ENCODE assay signal across 8 mouse cellular contexts in genomic region chr4:134395977-134396825, GRCm38 (mm10). TPM values are rescaled to one million over a fixed set of nuclear protein-coding genes. Genes with fewer than 3 reads are reported as not detected.
DNase-seq lines count a peak whose midpoint lies in the region; ATAC-seq and TF ChIP-seq lines count a peak whose summit lies in the region.

TSS of gene Pafah2 (plus strand) at chr4:134396320.

- intact Hi-C loops in heart, postnatal 10 days (cut with DNase I), result loop anchor here (1.0 to 2.0 kb wide), 2 partner anchors 73 to 82 kb away; partner anchors contain the start of gene Stmn1

- no peak within 1 kb of the TSS for H3K27ac ChIP-seq in ES-Bruce4 (ENCODE audit: insufficient read depth, low read length)
- peak within 1 kb of the TSS; percentile 49 for H3K27ac ChIP-seq in forebrain, embryonic 13.5 days
- H3K27ac ChIP-seq in liver, postnatal 0 days (ENCODE audit: low read depth), result peak within 1 kb of the TSS; percentile 96
- H3K27ac ChIP-seq in neural tube, embryonic 14.5 days (ENCODE audit: low read depth, low read length), result peak within 1 kb of the TSS; percentile 80

- TF ChIP-seq POLR2A in ES-Bruce4 (IDR thresholded peaks at IDR 0.05; ENCODE audit: insufficient read depth, low read length), result no peak

- no peaks in the 10 kb centered on the region for H3K9me3 ChIP-seq in ES-Bruce4 (replicated peaks; ENCODE audit: control insufficient read depth, insufficient read depth, low read length, poor library complexity, severe bottlenecking)
- no peaks in the 10 kb centered on the region; the same call in 1 of the 2 replicates for H3K9me3 ChIP-seq in forebrain, embryonic 13.5 days (replicated peaks)
- H3K9me3 ChIP-seq in liver, postnatal 0 days (ENCODE audit: low read length), result peaks cover 4% of the 10 kb centered on the region
- no peaks in the 10 kb centered on the region for H3K9me3 ChIP-seq in neural tube, embryonic 14.5 days (ENCODE audit: control insufficient read depth, low read length)

- DNase-seq in heart, postnatal 10 days, result peak; percentile 96 to 97
- DNase-seq in large intestine, adult 2 months (ENCODE audit: low read depth, low spot score), result peak; percentile 94
- peak; percentile 89 for DNase-seq in liver, postnatal 0 days
- peak; percentile 93 for DNase-seq in testis, postnatal 10 days (ENCODE audit: low spot score)

- WGBS in forebrain, embryonic 13.5 days, result under 1% methylated on average over 31 of the region's 31 CpGs
- WGBS in large intestine, adult 2 months, result under 1% methylated on average over 31 of the region's 31 CpGs
- 1% methylated on average over 31 of the region's 31 CpGs for WGBS in liver, postnatal 0 days (ENCODE audit: insufficient replicate concordance)
- 1% methylated on average over 31 of the region's 31 CpGs for WGBS in neural tube, embryonic 14.5 days

- H3K4me1 ChIP-seq in ES-Bruce4 (ENCODE audit: control insufficient read depth, insufficient read depth, low read length), result peaks cover 6% of the 10 kb centered on the region
- peaks cover 39% of the 10 kb centered on the region for H3K4me1 ChIP-seq in forebrain, embryonic 13.5 days
- peaks cover 6% of the 10 kb centered on the region for H3K4me1 ChIP-seq in liver, postnatal 0 days (ENCODE audit: insufficient read depth)
- peaks cover 10% of the 10 kb centered on the region; the same call in 1 of the 2 replicates for H3K4me1 ChIP-seq in neural tube, embryonic 14.5 days (ENCODE audit: control insufficient read depth, insufficient read depth, low read length)

- no peaks in the 10 kb centered on the region for H3K36me3 ChIP-seq in ES-Bruce4 (ENCODE audit: control insufficient read depth, insufficient read depth, low read length, poor library complexity, severe bottlenecking)
- no peaks in the 10 kb centered on the region for H3K36me3 ChIP-seq in forebrain, embryonic 13.5 days (ENCODE audit: poor library complexity, severe bottlenecking)
- H3K36me3 ChIP-seq in liver, postnatal 0 days (replicated peaks; ENCODE audit: insufficient read depth, low read length), result no peaks in the 10 kb centered on the region
- H3K36me3 ChIP-seq in neural tube, embryonic 14.5 days (ENCODE audit: control insufficient read depth, insufficient read depth, low read length), result no peaks in the 10 kb centered on the region

- H3K4me3 ChIP-seq in ES-Bruce4 (ENCODE audit: low read depth, low read length), result peak within 1 kb of the TSS; percentile 80
- H3K4me3 ChIP-seq in forebrain, embryonic 13.5 days, result peak within 1 kb of the TSS; percentile 53
- peak within 1 kb of the TSS; percentile 56 for H3K4me3 ChIP-seq in liver, postnatal 0 days (ENCODE audit: low read depth, low read length)
- H3K4me3 ChIP-seq in neural tube, embryonic 14.5 days (ENCODE audit: low read depth, low read length), result peak within 1 kb of the TSS; percentile 38

- 0 out of 2 replicates have a peak within 1 kb of the TSS, but pooled peaks have one; percentile 4 for H3K9ac ChIP-seq in ES-Bruce4 (ENCODE audit: low read depth, poor library complexity, severe bottlenecking)
- H3K9ac ChIP-seq in forebrain, embryonic 13.5 days, result peak within 1 kb of the TSS; percentile 66
- H3K9ac ChIP-seq in liver, postnatal 0 days (replicated peaks), result peak within 1 kb of the TSS; percentile 65
- H3K9ac ChIP-seq in neural tube, embryonic 14.5 days (replicated peaks; ENCODE audit: low read depth, low read length), result peak within 1 kb of the TSS; percentile 59

- peak; percentile 100 for ATAC-seq in cerebellum, adult (ENCODE audit: insufficient number of reproducible peaks, low FRiP score, low TSS enrichment)
- ATAC-seq in forebrain, embryonic 13.5 days, result peak; percentile 98
- ATAC-seq in liver, postnatal 0 days, result peak; percentile 95
- ATAC-seq in neural tube, embryonic 14.5 days (ENCODE audit: low read depth), result peak; percentile 98

- TF ChIP-seq CTCF in ES-Bruce4 (IDR thresholded peaks at IDR 0.05; ENCODE audit: low read depth, low read length), result peak; percentile 96
- TF ChIP-seq CTCF in liver, postnatal 0 days (IDR thresholded peaks at IDR 0.05; ENCODE audit: low read depth), result peak; percentile 99

- peak; percentile 83; the same call in 1 of the 2 replicates for TF ChIP-seq EP300 in ES-Bruce4 (IDR thresholded peaks at IDR 0.05; ENCODE audit: insufficient read depth, low read depth, low read length)
- TF ChIP-seq EP300 in liver, postnatal 0 days (IDR thresholded peaks at IDR 0.05; ENCODE audit: low read depth), result peak; percentile 73

- no peaks in the 10 kb centered on the region for H3K27me3 ChIP-seq in ES-Bruce4 (ENCODE audit: control insufficient read depth, insufficient read depth, low read length, poor library complexity, severe bottlenecking)
- H3K27me3 ChIP-seq in forebrain, embryonic 13.5 days, result no peaks in the 10 kb centered on the region
- no peaks in the 10 kb centered on the region for H3K27me3 ChIP-seq in liver, postnatal 0 days (ENCODE audit: insufficient read depth, low read length)
- H3K27me3 ChIP-seq in neural tube, embryonic 14.5 days (ENCODE audit: control insufficient read depth, insufficient read depth, low read length), result no peaks in the 10 kb centered on the region

- peak within 1 kb of the TSS; percentile 88 for H3K4me2 ChIP-seq in forebrain, embryonic 13.5 days
- peak within 1 kb of the TSS; percentile 80 for H3K4me2 ChIP-seq in liver, postnatal 0 days (ENCODE audit: low read depth, low read length)
- peak within 1 kb of the TSS; percentile 88 for H3K4me2 ChIP-seq in neural tube, embryonic 14.5 days (ENCODE audit: low read depth, low read length)

RNA-seq across cellular contexts. Expression of gene Pafah2, which starts in this region (rescaled TPM):
- 16.4 and 16.5 TPM in 2 replicates for polyA plus RNA-seq in ES-Bruce4 (2011; ENCODE audit: insufficient read depth, insufficient read length, low read depth, missing spikeins)
- polyA plus RNA-seq in forebrain, embryonic 13.5 days (2015; fragmentation: Nextera tagmentation; extraction: Ambion mirVana), result 6.3 and 6.5 TPM in 2 replicates
- 10 to 100 TPM in 1 of 2 experiments, 1 to 10 TPM in 1; 9.6 to 10.2 TPM for total RNA-seq in heart, postnatal 10 days (2021)
- polyA plus RNA-seq in large intestine, adult 2 months (2012; rRNA removed), result 32.1 and 41.9 TPM in 2 replicates
- 13.5 and 14.3 TPM in 2 replicates for polyA plus RNA-seq in liver, postnatal 0 days (2015; fragmentation: Nextera tagmentation; extraction: Ambion mirVana)
- polyA plus RNA-seq in neural tube, embryonic 14.5 days (2014; fragmentation: Nextera tagmentation; extraction: Ambion mirVana), result 7.7 and 7.8 TPM in 2 replicates

Comparison
In these comparisons a context has a peak if more than half of its experiments do, and no peak if none do; other contexts are left out.
1. H3K9ac ChIP-seq: peak in every context shown above with its lines; median percentile 66 in forebrain, embryonic 13.5 days; 65 in liver, postnatal 0 days; 59 in neural tube, embryonic 14.5 days; 4 in ES-Bruce4.